Mouse (Mus musculus) ovary, postnatal 10 days (tissue): ENCODE data around the gene Gigyf1.

Source experiments
- DNase-seq: peaks from one replicate; pipeline ENCODE4 v3.0.0; 2022; ENCODE audit warnings: low spot score

Gene Gigyf1

GRCm38 (mm10) chr5:137514811-137515210, 3.5 kb upstream of the Gigyf1 start:
- no peak for DNase-seq

- no peak for DNase-seq
Observed at GRCm38 (mm10) chr5:137519691-137520550, 1.6 kb downstream of the Gigyf1 start.

GRCm38 (mm10) chr5:137521861-137522260, 3.5 kb downstream of the Gigyf1 start:
- DNase-seq = no peak

GRCm38 (mm10) chr5:137522711-137523110, 4.4 kb downstream of the Gigyf1 start:
- DNase-seq = no peak

- no peak for DNase-seq
Observed at GRCm38 (mm10) chr5:137523396-137524250, 5.3 kb downstream of the Gigyf1 start.

GRCm38 (mm10) chr5:137524251-137524515, 5.8 kb downstream of the Gigyf1 start:
- DNase-seq = no peak

- no peak for DNase-seq
Observed at GRCm38 (mm10) chr5:137524671-137525070, 6.3 kb downstream of the Gigyf1 start.

GRCm38 (mm10) chr5:137525511-137525910, 7.2 kb downstream of the Gigyf1 start:
- DNase-seq = no peak

GRCm38 (mm10) chr5:137526192-137526936, 8.0 kb downstream of the Gigyf1 start:
- no peak for DNase-seq

- no peak for DNase-seq
Observed at GRCm38 (mm10) chr5:137527413-137527812, 9.1 kb downstream of the Gigyf1 start.

- no peak for DNase-seq
Observed at GRCm38 (mm10) chr5:137528247-137528968, 10.1 kb downstream of the Gigyf1 start.

- DNase-seq = no peak
Observed at GRCm38 (mm10) chr5:137529221-137529995, 11.1 kb downstream of the Gigyf1 start.

GRCm38 (mm10) chr5:137530075-137530474, 11.7 kb downstream of the Gigyf1 start:
- DNase-seq = no peak

- DNase-seq = peak; percentile 58
Observed at GRCm38 (mm10) chr5:137530588-137531413, 12.5 kb downstream of the Gigyf1 start.

- DNase-seq = peak; percentile 48
Observed at GRCm38 (mm10) chr5:137531414-137532130, 13.2 kb downstream of the Gigyf1 start.

GRCm38 (mm10) chr5:137532131-137532807, 13.9 kb downstream of the Gigyf1 start:
- no peak for DNase-seq

- no peak for DNase-seq
Observed at GRCm38 (mm10) chr5:137532808-137533116, 14.4 kb downstream of the Gigyf1 start.

GRCm38 (mm10) chr5:137533117-137533827, 14.9 kb downstream of the Gigyf1 start, which contains the start of the genes Epo and Gnb2:
TSS of gene Epo (minus strand) at chr5:137533242.
TSS of gene Gnb2 (minus strand) at chr5:137533510.
- peak; percentile 92 for DNase-seq
